Mouse (Mus musculus) testis, postnatal 10 days (tissue): ENCODE results near the gene Spice1.

Experiments
- DNase-seq: peaks from one replicate; pipeline ENCODE4 v3.0.0; 2021; ENCODE audit warnings: low spot score

Spice1 gene

DNA sequence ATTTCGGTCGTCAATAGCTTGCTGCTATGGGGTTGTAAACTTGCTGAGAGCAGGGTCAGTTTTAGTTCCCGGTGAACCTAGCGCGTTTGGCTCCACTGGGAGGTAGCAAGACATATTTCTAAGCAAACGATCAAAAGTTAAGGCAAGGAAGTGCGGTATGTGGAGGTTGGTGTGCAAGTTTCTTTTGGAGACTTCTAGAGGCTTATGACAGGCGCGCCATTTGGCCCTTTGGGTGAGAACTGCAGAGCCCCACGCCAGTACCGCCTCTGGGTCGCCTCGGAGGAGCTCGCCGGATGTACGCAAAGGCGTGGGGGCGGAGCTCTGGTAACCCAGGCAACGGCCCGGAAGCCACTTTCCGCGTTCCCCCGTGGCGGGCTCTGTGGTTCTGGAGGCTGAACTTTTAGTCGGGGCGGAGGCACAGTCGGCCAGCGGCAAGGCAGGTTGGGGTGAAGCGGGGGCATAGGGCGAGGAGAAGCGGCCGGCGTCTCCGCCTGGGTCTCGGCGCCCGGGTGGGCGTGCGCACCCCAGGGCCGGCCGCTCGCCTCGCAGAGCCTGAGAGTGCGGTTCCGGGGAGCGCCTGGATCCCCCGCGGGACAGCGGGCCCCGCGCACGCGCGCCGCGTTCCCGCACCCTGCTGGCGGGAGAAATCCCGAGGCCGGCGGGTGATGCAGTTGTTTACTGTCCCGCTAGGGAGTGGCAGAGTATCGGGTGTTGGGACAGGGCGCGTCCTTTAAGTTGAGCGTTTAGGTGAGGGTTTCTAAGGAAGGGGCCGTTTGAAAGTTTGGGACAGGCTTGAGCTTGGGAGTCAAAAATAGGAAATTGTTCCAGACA is at the start of gene Spice1:
TSS of gene Spice1 (plus strand) at position 51 of the 831 bp plus-strand sequence.
- DNase-seq: peak; percentile 99

DNA sequence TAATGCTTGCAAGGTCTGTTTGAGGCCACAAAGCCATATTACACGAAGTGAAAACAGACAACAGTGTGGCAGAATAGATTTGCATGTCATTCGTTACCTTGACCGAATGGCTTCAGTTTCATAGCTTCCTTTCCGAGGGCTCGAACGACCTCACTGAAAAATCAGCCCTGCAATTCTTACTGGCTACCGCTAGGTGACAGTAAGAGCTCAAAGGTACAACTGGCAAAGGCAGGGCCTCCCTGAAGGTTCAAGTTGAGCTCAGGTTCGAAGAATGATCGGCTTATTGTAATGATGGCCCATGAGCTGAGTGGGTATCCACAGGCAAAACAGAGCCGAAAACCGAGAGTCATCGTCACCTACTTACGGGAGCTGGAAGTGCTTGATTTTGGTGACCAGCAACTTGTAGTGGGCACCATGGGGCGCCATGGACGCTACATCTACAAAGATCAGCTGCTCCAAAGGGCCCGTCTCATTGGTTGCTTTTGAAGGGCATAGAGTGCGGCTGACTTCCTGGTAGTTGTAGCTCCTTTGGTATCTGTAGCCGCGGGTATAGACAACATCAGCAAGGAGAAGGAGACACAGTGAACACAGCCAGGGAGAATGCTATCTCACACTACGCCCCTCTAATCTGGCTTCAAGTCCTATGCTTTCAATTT is 47.4 kb upstream of the Spice1 start:
- no peak for DNase-seq

DNA sequence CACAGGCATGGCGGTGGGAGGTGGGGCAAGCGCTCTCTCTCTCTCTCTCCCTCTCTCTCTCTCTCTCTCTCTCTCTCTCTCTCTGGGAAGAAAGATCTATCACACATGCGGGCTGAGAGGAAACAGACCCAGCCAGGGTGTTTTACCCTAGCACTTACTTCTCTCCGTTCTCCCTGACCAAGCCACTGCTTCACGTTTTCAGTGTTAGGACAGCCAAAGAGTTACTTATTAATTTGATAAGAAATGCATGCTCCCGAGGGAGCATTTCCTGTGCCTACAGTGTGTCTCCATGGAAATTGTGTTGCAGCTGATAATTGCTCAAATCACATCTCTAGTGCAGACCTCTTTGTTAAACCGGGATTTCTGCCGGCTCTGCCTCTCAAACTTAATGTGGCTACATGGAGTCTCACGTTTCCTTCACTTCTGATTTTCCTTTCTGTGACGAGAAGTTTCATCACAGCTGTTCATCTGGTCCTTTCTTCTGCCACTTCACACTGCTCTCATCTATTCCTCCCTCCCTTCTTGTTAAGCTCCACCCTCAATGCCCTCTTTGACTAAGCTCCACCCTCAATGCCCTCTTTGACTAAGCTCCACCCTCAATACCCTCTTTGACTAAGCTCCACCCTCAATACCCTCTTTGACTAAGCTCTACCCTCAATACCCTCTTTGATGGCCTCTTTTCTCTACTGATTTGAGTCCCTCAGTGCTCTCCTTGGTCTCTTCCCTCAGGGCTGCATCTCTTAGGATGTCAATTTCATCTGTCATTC is 44.6 kb upstream of the Spice1 start:
- no peak for DNase-seq

DNA sequence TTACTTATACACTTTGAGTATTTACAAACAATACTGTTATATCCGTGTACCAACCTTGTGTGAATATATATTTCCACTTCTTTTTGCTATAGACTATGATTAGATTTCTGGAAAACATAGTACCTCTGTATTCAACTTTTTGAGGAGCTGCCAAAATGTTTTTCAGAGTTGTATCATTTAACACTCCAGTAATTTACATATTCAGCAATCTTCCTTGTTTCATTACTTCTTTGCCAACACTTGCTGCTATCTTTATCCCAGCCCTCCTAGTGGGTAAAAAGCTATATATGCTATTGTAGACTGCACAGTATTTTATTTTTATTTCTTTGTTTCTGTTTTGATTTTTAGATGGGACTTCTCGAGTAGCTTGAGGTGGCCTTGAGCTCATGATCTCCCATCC is 43.1 kb upstream of the Spice1 start:
- no peak for DNase-seq

DNA sequence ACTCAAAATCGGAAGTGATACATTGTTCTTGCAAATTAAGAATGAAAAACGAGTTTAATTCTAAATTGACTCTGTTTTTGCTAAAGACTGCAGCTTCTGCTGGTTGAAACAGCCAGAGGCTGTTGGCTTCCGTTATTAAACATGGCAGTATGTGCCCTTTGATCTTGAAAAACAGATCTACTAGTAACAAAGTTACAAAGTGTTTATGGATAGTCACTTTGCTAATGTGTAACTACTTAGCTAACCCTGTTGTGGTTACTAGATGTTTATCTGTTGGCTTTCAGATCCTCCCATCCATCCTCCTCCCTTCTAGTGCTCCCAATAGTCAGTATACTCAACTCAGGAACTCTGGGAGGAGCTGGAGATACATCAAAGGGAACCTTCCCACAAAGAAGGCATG is 41.3 kb upstream of the Spice1 start:
- DNase-seq: no peak

DNA sequence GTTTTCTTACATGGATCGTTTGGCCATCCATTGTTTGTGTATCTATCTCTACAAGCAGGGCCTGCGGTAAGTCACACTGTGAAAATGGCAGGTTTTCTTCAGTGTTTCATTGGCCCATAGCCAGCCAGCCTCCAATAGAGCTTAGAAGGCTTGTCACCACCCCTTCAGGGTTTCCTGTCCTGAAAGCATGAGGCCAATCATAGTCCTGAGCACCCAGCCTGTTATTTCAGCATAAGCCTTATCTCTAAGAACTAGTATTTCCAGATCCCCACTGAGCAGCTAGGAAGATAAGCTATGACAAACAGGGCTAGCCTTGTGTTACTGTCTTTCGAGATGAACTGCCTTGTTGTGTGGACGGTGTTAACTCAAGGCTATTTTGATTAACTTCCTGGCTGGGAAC is 33.5 kb upstream of the Spice1 start:
- DNase-seq: no peak

DNA sequence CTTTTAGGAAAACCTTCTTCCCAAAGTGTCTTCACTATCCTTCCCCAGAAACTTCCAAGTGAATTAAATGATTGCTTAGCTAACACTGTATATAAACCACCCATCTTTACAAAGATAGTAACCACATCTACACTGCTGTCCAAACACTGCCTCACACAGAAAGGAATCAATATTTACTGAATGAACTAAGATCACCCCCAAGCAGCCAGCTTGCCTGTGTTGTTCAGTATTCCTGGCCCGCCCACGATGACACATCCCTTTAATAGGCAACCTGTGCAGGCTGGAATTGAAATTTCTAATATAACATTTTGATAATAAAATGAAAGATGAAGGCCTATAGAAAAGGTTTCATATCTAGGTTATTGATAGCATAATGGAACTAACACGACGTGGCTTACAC is 30.6 kb upstream of the Spice1 start:
- DNase-seq: no peak

DNA sequence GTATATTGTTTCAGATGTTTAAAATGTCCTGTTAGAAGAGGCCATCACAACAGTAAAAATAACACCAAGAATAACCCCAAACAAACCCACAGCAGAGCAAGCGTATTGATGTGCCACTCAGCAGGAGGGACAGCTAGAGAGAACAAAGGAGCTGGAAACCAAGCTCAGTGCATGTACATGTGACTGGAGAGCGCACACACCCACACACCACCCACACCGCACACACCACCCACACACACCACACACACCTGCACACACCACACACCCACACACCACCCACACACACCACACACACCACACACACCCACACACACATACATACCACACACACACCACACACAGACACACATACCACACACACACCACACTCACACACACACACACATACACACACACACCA is 26.7 kb upstream of the Spice1 start:
- no peak for DNase-seq

DNA sequence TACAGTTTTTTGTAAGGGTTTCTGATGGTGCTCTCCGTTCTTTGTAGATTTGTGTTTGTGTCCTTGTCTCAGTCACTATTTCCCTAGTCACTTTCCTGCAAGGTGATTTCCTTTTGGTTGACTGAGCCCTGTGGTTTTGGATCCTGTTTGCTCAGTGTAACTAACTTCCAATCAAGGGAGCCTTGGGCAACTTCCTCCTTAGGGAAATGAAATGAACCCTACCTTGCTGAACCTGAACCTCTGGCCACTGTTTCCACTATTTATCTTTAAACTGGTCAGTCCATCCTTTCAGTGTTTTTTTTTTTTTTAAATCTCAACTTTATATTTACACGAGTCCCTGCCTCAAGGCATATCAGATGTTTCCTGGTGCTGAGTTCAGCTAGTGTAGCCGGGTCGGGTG is 18.3 kb upstream of the Spice1 start:
- no peak for DNase-seq

DNA sequence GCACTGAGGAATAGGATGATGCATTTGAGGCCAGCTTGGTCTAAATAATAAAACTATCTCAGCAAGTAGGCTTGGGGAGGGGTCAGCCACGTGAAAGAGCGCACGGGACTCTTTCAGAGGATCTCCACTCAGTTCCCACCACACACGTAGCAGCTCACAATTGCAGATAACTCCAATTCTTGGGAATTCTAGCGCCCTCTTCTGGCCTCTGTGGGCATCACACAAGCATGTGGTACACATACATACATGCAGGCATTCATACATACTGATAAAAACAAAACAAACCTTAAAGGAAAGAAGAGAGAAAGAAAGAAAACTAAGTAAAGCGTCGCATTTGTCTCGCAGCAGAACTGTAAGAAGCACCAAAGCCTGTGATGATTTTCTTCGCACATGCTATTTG is 16.3 kb upstream of the Spice1 start:
- DNase-seq: no peak

DNA sequence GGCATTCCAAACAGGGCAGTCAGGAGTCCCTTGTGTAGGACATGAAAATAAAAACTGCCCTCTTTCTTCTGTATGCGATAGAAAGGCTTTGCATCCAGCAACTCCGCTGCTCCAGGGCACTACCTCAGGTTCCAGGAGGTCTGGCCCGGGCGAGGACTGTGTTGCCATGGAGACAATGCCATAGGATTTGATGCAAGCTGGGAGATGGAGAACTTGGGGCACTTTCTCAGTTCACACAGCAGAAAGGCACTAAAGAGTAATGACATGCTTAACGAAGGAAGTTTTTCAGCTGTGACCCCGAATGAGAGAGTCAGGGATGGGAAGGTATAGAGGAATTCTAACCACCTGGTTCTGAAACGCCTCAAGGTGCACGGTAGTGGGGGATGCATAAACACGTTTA is 15.8 kb upstream of the Spice1 start:
- DNase-seq: no peak

DNA sequence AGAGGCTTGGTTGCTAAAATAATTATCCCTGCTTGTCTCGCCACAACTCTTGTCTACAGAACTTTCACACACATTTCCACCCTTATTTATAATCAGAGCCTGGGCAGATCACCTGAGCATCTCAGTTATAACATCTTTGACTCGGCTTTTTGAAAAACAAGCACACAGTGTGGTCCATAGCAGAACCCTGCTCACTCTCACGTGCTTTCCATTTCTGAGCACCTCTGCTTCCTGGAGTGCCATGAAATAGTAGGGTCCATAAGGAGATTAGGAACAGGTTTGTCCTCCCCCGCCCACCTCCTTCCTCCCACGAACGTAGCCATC is 15.3 kb upstream of the Spice1 start:
- no peak for DNase-seq

DNA sequence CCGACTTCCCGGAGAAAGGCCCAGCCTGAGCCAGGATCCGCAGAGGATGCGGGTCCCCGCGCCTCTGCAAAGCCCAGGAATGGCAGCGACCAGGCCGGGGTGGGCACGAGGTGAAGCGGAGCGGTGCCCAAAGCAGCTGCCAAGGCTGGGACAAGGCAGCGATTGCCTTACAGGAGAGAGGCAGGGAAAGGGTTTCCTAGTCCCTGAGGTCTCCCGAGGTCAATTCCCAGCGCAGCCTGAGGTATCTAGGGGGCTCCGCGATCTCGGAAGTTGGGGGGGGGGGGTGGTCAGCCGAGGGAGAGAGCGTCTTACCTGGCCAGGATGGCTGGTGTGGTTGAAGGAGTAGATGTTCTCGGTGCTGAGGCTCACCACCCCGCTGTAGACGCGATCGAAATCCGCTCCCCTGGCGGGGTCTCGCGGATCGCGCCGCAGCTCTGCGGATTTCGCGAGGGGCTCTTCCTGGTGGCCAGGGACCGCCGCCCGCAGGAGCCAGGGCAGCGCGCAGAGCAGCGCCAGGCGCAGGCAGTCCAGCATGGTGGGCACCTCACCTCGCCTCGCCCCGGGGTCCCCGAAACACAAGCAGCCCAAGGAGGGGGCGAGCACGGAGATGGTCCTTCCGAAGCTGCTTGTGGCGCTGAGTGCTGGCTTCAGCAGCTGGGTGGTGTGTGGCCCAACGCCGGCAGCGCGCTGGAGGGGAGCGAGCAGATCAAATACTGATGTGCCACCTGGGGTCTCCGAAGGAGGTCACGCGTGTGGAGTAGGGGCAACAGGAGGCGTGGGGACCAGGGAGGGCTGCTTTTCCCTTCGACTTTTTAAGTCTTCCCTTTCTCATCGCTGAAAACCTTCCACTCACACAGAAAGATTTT is 14.7 kb upstream of the Spice1 start:
- peak; percentile 48 for DNase-seq

DNA sequence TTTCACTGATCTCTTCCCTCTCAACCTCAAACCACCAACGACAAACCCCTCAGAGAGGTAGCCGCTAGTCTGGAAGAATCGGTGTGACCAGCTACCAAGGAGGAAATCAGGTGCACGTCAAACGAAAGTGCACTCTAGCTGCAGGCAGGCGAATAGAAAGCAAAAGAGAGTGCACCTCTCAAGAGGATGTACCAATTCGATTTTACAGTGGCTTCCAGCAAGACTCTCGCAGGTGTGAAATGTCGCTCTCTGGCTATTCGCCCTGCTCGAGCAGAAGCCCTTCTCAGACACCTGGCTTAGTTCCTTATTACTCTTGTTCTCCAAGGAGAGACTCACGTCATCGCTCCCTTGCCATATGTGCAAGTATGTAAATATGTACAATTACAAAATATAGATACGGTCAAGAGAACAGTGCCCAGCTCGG is 14.0 kb upstream of the Spice1 start, which contains the start of gene Sidt1:
TSS of gene Sidt1 (minus strand) at position 336 of the 424 bp plus-strand sequence.
- no peak for DNase-seq

DNA sequence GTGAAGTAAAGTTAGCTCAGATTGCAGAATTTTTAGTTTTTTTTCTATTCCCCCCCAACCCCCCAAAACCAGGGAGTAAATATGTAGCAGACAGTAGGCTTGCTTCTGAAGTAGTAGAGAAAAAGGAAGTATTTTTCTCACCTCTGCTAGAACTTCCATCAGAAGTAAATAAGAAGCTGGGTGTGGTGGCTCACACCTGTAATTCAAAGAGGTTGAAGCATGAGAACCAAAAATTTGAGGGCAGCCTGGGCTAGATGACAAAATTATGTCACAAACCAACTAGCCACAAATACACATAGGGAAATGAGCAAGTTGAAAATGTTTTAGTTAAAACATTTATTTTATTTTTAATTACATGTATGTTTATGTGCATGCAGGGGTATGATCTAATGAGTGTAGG is 9.4 kb upstream of the Spice1 start:
- no peak for DNase-seq

DNA sequence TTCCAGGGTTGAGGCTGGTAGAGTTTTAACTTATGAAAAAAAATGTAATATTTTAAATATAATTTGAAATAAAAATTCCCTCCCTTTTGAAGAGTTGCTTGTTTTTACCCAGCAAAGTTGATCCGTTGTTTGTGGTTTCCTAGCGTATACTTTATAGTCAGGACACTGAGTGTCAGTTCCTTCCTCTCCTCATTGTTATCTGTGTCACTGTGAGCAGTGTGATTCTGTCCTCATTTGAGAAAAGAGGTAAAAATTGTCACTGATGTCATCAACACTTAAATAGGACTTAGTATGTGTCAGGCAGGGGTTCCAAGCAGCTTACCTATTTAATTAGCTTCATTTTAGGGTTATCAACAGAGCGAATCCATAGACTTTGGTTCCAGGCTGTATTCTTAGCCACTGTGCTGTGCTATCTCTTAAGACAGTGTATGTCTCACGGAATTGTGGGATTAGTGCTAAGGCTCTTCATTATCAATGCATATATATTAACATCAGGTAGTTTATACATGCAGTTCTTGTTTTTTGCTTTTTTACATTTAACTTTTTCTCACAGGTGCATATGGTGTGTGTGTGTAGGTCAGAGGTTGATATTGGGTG is 3.0 kb downstream of the Spice1 start:
- no peak for DNase-seq

DNA sequence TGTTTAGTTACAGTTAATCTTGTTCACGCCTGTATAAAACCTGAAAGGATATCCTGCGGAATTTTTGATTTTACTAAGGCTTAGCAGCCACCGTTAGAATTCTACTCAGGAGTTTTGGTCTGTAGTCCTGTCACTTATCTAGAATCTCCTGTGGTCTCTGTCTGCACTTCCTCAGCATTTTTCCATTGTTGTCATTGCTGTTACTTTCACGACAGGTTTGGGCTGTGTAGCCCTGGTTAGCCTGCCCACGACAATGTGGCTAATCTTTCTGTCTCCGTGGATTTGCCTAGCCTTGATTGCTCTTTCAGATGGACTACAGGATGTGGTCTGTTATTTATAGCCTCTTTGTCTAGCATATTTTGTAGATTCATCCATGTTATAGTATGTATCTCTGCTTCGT is 9.4 kb downstream of the Spice1 start:
- DNase-seq: no peak

DNA sequence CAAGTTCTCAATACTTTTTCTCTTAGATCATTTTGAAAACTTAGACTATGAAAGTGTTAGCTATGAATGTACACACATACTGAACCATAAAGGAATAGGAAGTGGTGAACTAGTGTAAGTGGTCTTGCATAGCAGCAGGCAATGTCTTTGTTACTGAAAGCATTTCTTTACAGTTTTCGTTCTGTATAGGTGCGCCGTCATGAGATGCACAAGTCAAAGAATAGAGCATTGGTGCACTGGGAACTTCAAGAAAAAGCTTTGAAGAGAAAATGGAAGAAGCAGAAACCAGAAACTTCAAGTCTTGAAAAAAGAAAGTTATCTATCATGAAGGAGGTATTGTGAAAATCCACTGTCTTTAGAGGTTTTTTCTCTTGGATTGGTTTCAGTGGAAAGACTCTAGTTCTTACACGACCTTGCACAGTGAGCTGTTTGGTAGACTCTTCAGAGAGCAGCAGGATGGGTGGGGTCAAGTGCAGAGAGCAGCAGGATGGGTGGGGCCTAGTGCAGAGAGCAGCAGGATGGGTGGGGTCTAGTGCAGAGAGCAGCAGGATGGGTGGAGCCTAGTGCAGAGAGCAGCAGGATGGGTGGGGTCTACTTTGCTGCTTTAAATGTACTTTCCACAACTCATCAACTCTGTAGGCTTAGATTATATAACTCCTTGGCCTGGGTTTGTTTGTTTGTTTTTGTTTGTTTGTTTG is 10.8 kb downstream of the Spice1 start:
- DNase-seq: no peak

DNA sequence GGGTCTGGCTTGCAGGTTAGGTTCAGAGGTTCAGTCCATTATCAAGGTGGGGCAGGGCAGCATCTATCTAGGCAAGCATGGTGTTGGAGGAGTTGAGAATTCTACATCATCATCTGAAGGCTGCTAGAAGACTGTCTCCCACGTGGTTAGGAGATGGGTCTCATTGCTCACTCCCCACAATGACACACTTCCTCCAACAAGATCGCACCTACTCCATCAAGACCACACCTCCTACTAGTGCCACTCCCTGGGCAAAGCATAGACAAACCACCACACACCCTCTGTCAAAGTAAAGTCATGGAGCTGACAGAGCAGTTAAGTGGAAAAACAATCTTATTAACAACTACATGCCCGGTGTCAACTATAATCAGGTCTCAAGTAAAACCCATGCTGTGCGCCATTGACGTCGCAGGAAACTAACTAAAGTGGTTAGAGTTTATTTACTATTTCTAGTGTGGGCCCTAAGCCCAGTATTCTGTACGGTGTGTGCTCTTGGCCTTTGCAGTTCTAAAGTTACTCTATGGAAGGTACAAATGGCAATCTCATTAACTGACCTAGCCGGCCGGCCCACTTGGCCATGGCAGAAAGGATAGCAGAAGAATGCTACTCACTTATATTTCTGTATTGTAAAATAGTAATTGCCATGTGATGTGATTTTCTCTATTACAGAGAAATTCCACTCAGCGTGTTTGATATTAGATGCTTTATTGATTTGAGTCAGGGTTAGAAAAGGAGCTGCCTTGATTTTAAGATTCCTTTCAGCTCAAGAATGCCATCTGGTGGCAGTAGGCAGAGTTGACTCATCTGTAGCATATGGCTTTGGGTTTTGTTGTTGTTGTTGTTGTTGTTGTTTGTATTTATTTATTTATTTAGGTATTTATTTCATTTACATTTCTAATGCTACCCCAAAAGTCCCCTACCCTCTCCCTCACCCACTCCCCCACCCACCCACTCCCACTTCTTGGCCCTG is 15.3 kb downstream of the Spice1 start:
- no peak for DNase-seq

DNA sequence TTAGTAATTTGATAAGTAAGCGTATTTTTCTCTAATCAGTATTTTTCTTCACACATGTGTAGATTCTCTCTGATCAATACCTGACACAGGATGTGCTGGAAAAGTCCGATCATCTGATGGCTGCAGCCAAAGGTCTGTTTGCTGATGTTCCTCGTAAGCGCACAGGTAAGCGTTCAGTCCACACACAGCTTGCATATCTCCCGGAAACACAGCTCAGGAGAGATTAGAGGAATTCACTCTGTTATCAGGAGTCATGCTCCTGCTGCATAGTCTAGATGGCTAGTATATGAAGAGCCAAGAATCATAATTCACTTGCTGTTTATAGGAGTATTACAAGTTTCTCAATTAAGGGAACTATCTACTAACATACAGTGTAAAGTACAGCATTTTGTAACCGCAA is 18.6 kb downstream of the Spice1 start:
- no peak for DNase-seq
